Mouse (Mus musculus) lung, postnatal 10 days (tissue): ENCODE results near the gene Rrm1.
"Not testable (repeated sequence)": the region's sequence is repeated elsewhere in the genome, so short reads cannot be mapped to it uniquely, and the experiment has no call there.

Experiments used
- DNase-seq: peaks from one replicate; pipeline ENCODE4 v3.0.0; 2021

Gene Rrm1

DNA sequence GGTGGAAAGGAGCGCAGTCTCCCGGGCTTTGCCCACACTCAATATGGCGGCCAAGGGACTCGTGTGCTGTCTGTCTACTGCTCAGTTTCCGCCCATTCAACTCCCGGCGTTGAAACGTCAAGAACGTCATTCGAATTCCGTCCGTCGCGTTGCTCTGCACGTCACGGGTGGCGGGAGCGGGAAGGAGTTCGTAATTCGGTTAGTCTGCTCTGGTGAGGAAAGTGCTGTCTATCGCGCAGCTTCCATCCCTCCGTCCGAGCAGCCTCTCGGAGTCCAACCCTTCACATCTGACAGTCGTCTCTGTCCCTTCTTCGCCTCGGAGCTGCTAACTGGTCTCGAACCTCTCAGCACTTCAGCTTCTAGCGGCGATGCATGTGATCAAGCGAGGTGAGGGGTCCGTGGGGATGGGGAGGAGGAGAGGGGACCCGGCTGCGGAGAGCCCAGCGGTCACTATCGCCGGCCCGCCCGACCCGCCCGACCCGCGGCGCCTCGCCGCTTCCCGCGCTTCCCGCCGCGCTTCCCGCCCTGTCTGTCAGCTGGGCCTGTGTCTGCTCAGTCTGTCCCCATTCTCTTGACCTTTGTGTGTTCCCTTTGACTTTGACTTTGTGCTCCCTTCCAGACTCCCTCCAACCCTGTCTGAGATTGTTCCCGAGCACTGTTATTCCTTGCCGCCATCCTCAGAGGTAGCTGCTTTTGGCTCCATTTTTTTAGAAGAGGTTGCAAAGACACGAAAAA is at the start of gene Rrm1:
TSS of gene Rrm1 (plus strand) at position 39 of the 735 bp plus-strand sequence.
- peak; percentile 97 for DNase-seq

DNA sequence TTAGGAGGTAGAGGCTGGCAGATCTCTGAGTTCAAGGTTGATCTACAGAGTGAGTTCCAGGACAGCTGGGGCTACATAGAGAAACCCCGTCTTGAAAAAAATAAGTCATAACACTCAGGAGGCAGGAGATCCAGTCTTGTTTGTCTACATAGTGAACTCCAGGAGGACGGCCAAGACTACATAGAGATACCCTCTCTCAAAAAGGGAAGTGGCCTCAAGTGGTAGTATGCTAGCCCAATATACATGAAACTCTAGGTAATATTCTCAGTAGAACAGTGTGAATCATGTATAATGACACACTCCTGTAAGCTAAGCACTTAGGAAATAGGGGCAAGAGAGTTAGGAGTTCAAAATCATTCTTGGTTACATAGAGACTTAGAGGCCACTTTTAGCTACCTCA is 47.6 kb upstream of the Rrm1 start:
- no peak for DNase-seq

DNA sequence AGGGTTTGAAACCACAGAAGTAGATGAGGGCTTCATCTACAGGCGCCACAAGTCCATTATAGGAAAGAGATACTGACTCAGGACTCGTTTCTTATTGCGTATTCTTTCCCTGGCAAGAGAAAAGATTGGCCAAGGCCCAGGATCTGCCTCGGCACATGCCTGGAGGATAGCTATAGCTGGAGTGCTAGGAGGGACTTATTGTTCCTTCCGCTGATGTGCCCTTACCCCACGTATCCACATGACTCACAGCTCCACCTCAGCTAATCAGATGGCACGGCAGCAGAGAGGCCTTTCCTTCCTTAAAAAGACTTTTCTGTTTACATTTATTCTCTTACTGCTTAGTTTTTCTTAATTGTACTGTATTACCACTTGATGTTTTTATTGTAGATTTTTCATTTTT is 45.6 kb upstream of the Rrm1 start:
- no peak for DNase-seq

DNA sequence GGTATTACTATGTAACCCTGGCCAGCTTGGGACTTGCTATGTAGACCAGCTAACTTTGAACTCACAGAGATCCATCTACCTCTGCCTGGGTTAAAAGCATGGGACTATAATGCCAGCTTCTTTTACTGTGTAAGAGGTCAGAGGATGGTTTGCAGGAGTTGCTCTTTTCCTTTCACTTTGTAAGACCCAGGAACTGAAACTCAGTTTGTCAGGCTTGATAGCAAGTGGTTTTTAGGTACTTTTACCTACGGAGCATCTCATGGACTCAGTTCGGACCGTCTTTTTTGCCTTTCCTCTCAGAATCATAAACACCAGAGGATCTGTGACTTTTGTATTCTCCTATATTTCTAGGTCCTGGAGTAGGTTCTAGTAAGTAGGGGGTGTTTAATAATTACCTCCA is 45.2 kb upstream of the Rrm1 start:
- DNase-seq: no peak

DNA sequence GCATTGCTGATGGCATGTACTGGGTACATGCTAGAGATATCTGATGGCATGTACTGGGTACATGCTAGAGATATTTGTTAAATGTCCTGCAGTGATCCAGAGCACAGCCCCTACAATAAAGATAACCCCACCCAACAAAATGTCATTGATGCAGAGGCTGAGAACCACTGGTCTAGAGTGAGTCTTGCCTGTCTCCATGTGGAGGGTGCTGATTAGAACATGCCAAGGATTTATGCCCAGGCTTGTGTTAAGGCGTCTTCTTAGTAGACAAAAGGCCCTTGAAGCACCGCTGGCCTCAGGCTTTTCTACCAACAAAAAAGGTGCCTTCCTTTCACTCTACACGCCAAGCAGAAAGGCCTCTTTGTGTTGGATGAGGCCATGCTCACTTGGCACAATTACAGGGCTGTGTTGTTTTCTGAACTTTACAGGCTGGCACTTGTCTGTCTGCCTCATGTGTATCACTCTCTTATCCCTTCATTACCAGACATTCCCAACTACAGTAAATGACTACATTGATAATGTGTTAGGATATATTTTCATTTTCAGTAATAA is 42.2 kb upstream of the Rrm1 start:
- DNase-seq: no peak

DNA sequence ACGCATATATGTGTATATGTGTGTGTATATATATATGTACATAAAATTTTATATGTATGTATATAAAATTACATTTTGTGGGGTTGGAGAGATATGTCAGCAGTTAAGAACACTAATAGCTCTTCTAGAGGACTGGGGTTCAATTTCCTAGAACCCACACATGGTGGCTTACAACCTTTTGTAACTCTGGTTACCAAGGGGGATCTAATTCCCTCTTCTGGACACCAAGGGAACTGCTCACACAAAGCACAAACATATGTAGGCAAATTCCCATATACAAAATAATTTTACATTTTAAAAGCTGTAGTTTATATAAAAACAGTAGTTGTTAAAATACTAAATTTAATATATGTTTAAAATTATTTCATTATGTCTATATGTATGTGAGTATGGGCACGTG is 37.4 kb upstream of the Rrm1 start:
- no peak for DNase-seq

DNA sequence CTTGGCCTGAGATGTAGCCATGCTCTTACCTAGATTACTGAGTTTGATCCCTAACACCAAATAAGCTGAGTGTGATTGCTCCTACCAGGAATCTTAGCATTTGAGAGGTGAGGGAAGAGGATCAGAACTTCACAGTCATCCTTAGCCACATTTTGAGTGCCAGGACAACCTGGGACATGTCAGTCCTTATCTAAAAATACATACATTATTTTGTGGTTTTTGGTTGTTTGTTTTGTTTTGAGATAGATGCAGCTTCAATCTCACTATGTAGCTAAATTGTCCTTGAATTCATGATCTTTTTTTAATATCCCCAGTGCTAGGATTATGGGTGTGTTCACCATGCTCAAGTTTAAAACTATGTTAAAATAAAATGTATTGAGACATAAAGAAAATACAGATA is 34.1 kb upstream of the Rrm1 start:
- no peak for DNase-seq

DNA sequence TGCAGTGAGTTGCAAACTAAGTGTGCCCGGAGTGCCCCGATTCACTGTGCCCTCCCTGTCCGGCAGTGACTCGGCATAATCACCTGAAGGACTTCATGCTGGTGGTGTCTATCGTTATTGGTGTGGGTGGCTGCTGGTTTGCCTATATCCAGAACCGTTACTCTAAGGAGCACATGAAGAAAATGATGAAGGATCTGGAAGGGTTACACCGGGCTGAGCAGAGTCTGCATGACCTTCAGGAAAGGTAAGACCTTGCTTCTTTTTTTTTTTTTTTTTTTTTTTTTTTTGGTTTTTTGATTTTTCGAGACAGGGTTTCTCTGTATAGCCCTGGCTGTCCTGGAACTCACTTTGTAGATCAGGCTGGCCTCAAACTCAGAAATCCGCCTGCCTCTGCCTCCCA is 26.2 kb upstream of the Rrm1 start:
- DNase-seq: not testable (repeated sequence)

DNA sequence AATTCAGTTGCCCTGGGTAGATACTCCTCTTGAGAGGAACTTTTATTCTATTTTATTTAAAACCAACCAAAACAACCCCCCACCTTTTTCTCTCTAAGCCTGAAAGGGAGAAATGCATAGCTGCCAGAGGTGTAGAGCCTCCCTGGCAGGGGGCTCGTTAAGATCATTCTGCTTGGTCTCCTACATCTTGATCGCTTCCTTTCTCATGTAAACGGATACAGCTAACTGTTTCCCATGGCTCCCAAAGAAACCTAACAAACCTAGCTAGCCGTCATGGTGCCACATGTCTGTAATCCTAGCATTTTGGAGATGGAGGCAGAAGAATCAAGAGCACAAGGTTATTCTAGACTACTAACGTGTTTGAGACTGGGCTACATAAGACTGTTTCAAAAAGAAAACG is 25.7 kb upstream of the Rrm1 start:
- no peak for DNase-seq

DNA sequence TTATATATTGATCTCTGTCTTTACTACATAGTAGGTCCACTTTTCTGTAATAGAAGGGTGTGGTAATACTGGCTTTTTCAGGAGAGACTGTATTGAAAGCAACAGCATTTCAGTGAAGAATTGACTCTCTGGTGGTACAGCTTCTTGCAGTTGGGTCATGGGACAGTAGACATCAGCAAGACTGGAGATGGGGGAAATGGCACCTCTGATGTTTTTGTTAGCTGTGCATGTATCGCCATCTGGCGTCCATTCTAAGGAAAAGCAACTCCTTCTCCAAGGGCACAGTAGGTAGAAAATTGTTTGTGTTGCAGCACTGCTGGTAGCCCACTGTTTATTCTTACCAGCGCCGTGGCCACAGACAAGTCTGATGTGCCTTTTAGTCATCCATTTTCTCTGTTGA is 24.1 kb upstream of the Rrm1 start:
- peak; percentile 59 for DNase-seq

DNA sequence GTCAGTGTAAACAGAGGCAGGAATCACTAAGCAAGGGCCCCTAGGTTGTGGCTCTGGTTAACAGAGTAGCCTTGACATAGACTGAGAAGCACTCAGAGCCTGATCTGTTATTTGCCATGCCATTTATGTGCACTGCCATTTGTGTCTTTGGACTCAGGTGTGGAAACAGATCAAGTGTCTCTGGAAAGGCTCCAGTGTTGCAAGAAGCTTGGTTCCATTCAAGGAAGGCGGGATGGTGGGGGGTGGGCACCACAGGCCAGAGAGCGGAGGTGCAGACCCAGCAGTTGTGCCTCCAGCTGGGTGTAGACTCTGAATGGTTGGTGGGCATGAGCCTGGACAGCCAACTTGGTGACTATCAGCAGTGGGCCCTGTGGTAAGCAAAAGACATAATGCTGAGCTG is 19.5 kb upstream of the Rrm1 start:
- DNase-seq: no peak

DNA sequence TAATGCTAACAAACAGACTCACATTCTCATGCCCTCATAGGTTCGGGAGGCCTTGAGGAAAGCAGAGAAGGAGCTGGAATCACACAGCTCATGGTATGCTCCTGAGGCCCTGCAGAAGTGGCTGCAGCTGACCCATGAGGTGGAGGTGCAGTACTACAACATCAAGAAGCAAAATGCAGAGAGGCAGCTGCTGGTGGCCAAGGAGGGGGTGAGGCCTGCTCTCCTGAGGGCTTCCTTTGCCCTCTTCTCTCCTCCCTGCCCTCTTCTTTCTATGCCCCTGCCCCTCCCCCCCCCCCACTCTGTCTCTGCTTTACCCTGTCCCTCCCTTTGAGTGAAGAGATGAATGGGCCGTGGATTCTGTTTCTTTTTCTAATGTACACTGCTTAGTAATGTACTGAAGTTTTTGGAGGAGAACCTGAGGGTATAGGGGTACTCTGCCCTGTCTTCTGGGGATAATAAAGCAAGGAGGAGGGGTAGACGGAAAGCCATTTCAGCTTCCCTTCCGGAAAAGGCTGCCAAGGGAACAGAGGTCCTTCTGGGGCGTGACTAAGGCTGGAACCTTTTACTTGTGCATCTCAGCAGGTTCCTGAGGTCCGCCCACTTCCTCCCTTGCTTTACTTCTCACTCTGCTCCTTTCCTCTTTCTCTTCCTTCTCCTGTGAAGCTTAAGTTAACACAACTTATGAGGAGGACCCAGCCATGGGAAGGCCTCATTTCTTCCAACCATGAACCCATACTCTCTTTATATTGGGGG is 15.4 kb upstream of the Rrm1 start:
- no peak for DNase-seq

DNA sequence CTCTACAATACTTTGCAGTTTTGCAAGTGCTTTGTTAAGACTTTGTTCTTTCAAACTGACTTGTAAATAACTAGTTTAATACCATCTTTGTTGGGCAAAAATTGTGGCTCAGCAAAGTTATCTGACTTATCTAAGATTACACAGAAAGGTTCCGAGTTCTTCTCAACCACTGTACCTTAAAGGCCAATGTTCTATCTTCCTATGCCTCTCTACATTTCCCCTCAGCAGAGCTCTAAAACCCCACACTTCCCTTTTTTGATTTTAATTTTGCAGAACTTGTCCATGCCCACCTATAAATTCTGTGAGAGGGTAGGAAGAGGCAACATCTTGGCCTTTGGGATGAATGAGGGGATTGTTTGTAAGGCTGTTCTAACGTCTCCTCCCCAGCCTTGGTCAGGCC is 7.2 kb upstream of the Rrm1 start:
- DNase-seq: no peak

DNA sequence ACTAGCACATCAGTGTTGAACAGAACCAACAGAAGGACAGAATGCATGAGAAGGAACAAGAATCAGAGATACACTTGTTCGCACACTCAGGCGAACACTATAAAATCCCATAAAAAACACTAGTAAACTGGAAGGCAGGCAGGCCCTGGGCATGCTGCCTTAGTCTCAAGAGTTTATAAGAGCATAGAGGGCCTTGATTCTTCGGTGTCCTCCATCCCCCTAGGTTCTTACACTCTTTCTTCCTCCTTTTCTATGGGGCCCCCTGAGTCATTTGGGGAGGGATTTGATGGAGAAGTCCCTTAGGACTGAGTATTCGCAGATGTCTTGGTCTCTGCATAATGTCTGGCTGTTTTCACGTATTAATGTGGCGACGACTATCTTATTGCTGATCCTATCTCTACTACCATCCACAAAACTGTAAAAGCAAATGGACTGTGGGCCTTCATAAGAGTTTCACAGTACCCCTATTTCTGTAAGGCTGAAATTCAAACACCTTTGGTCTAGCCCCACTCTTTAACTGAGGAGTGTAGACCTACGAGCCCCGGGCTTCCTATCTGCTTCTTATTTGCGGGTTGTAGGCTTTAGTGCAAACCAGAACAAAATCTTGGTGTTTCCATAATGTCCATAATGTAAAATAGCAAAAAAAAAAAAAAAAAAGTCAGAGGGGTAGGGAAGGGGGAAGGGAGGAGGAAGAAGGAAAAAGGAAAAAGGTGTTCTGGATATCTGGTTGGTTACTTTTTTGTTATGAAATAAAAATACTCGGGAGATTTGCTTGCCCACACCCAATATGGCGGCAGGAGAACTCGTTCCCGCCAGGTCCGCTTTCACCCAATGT is 456 bp upstream of the Rrm1 start:
- DNase-seq: no peak

DNA sequence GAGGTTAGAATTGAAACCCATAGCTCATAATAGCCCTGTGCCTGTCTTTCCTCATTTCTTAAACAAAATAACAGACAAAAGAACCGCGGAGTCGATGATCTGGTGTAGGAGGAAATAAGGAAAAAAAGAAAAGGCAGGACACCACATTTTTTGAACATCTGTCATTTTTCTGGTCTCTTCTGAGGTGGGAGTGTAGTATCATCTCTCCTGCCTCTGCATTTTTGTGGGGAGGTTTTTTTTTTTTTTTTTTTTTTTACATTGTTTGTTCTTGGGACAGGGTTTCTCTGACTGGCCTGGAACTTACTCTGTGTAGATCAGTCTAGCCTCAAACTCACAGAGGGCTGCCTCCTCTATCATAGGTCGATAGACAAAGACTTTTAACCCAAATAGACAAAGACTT is 937 bp downstream of the Rrm1 start:
- no peak for DNase-seq

DNA sequence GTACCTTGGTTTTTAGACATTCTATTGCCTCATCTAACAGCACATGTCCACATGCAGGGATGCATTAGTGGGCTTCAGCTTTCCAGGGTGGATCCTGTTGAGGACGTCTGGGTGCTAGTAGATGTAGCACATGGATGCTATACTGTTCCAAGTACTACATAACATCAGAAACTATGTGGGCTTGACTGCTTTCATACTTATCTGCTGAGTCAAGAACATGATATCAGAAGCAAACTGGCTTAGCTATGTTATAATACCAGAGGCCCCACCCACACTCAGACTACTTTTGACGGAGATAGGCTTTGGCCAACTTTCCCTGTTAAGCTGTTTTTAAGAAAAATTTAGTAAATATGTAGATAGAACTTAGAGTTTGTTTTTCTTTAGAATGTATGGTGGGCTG is 2.8 kb downstream of the Rrm1 start:
- DNase-seq: no peak

DNA sequence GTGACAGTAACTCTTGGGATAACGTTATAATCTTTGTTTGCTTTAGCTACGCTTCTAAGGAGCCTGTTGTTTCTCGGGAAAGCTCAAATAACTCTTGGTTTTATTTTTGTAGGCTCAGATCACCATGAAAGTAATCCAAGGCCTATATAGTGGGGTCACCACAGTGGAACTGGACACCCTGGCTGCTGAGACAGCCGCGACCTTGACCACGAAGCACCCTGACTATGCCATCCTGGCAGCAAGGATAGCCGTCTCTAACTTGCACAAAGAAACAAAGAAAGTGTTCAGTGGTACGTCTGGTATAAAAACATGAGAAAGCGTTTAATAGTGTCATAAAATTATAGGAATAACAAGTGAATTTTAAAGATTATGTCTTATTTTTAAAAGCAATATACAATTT is 4.9 kb downstream of the Rrm1 start:
- no peak for DNase-seq

DNA sequence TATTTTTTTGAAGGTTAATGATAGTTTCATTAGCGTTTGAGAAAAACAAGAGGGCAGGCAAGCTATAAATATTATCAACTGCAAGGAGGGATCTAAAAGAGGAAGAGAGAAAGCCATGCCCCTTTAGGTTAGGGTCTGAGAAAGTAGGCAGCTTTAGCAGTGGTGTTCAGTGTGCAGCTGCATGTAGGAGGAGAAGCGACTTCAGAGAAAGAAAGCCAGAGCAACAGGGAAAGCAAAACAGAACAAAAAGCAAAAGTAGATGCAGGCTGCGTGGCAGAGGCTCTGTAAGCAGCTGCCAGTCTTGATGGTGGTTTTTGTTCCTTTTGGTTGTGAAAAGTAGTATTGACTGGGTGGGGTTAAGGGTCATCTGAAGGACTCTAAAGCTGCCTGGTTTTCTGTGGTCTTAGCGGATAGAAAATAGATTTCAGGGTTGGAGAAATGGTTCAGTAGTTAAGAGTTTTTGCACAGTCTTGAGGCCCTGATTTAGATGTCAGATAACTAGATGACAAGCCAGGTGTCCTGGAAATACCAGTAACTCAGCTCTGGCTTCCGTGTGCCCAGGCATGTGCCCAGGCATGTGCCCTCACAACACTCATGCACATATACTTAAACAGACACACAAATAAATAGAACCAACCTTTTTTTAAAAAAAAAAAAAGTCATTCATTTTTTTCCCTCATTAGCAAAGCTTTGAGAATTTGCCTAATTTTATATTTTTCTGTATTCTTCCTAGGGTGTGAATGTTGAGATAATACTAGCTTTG is 17.3 kb downstream of the Rrm1 start:
- no peak for DNase-seq

DNA sequence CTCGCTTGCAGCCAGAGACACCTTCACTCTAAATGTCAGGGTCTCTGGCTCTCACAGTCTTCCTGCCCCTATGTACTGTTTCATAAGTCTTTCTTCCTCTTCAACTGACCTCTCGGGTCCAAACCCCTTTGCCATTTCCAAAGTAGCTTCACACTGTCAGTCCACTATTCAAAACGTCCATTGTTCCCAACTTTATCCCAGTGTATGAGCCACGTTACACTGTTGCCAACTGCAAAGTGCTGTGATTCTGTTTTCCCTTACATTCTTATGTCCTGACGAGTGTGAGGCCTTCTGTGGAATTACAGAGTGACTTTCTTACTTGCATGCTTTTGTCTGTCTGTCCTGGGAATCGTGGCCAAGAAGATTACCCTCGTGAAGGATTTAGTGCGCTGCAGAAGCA is 26.1 kb downstream of the Rrm1 start:
- no peak for DNase-seq

DNA sequence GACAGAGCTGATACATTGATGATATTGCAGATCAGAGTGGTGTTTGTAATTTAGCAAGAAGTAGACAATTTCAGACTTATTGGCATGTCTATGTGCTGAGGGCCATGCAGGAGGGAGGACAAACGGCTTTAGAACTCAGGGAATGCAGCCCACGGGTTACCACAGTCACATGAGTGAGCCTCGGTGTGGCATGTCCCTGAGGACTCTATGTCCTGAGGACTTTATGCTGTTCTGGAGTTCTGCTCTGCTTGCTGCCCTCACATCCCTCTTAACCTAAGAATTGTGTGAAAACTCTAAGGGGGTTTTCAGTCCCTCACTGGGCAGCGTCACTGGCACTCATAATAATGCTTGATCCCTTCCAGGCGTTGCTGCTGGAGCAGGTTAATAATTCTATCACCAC is 31.2 kb downstream of the Rrm1 start:
- DNase-seq: no peak

DNA sequence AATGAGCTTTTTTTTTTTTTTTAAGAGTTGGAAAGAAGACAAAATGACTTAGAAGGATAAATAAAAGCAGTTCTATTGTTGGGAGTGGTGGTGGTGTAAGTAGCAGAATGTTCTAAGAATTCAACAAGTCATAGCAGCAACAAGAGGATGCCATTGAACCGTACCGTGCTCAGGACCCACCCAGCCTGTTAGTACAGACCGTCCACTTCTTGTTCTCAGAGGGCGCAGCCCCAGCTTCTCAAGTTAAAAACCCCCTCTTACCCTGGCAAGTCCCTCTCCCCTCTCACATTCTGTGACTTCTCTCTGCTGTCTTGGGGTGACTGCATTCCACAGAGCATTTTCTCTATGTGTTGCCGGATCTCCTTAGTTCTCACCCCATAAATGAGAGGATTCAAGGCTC is 35.1 kb downstream of the Rrm1 start:
- no peak for DNase-seq

DNA sequence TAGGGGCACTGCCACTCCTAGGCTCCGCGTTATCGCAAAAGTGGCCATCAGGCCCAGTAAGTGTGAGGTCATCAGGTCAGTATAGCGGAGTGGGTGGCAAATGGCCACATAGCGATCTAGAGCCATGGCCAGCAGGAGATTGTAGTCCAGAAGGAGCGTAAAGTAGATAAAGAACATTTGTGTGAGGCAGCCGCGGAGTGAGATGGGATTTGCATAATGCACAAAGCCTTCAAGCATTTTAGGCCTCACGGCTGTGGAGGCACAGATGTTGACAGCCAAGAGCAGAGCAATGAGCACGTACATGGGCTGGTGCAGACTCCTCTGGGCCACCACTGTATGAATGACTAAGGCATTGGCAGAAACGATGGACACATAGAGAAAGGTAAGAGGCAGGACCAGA is 35.9 kb downstream of the Rrm1 start:
- DNase-seq: no peak

DNA sequence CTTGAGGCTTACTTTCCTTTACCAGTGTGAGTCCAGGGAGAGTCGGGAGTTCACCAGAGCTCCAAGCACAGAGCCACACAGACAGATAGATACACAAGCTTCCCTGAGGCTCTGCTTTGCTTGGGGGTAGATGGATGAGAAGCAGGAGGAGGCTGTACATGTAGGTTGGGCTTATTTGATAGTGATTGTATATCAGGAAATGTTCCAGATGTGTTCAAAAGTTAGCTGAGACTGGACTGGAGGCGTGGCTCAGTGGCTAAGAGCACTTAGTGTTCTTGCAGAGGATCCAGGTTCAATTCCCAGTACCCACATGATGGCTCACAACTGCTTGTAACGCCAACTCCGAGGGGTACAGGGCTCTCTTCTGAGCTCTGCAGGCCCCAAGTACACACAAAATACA is 36.9 kb downstream of the Rrm1 start:
- no peak for DNase-seq
